Mouse (Mus musculus) megakaryocyte, embryonic 14.5 days (primary cell): ENCODE data around the gene Cnpy1.

Experiments used
- FLI1 ChIP-seq: IDR thresholded peaks from 2 replicates; pipeline ENCODE4 v1.6.1; 2012; ENCODE audit warnings: low read length, inconsistent platforms, mixed read lengths
- GATA1 ChIP-seq: IDR thresholded peaks from 3 replicates; pipeline ENCODE4 v1.6.1; 2012; ENCODE audit warnings: mixed read lengths, low read length, inconsistent platforms, borderline replicate concordance

GRCm38 (mm10) chr5:28265653-28266052 lies 20.0 kb upstream of the Cnpy1 start:
- TF ChIP-seq GATA1, result no peak
- no peak for TF ChIP-seq FLI1
